Mouse (Mus musculus): Measurements from ENCODE around the gene Mapk3.
"Not testable (repeated sequence)": the region's sequence is repeated elsewhere in the genome, so short reads cannot be mapped to it uniquely, and the experiment has no call there.

Gene Mapk3

DNA sequence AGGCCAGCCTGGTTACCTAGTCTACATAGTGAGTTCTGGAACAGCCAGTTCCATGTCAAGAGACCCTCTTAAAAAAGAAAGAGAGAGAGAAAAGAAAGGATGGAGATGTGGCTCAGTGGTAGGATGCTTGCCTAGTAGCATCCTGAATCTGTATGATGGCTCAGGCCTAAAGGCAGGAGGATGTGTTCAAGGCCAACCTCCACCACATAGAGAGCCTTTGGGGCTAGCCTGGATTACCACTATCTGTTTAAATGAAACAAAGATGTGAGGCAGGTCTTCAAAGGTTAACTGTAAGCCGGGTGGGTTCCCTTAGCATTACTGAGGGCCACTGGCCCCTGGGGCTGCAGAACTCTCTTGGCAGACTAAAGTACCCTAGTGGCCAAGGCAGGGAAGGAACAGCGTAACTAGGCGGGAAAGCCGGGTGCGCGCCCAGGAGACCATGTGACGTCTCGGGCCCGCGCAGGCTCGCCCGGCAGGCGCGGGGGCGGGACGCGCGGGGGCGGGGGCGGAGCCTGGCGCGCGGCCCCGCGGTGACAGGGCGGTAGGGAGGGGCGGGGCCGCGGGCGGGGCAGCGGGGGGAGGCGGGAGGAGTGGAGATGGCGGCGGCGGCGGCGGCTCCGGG is at the start of gene Mapk3:
Gene Mapk3, plus strand, starts transcription at position 552 of the 622 bp plus-strand sequence.
- peak; percentile 67 for DNase-seq (ENCODE audit: low spot score)

DNA sequence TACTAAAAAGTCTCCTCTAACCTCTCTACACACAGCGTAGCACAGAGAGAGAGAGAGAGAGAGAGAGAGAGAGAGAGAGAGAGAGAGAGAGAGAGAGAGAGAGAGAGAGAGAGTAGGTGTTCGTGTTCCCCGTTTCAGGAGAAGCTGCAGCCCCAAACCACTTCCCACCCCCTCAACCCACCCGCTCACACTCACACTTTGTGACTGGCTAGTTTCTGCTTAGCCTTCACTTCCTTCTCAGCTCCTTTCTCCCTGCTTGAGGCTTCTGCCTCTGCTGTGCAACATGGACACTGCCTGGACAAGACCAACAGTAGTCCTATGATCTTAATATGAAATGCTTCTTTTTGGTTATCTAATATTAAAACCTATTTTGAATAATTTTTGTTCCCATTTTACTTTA is 49.1 kb upstream of the Mapk3 start:
- DNase-seq (ENCODE audit: low spot score), result no peak

DNA sequence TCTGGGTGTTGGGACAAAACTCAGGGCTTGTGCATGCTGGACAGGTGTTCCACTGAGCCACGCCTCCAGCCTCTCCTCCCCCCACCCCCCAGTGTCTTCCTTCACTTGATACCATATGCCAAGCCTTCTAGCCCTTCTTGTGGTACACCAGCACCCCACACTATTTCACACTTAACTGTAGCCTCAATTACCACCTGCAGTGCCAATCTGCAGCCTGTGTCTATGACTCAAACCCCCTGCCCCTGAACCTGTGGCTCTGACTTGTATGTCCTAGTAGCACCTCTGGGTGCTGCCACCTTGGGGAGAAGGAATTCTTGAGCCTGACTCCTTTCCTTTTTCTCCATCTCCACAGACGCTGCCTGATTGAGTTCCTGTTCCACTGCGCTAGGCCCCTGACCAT is 47.5 kb upstream of the Mapk3 start:
- DNase-seq (ENCODE audit: low spot score), result no peak

DNA sequence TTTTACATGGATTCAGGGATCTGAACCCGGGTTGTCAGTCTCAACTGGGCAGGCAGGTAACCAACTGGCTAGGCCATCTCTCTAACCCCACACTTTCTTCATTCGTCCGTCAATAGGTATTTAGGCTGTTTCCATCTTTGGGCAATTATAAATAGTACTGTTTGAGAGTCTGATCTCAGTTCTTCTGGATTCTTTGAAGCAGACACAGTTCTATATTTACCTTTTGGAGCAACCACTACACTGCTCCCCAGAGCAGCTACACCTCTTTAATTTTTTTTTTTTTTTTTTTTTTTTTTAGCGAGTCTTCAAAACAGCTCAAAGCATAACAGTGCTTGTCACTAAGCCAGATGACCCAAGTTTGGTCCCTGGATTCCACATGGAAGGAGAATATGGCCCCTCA is 43.7 kb upstream of the Mapk3 start:
- DNase-seq (ENCODE audit: low spot score), result no peak

- DNase-seq (ENCODE audit: low spot score), result no peak
Measured at GRCm38 (mm10) chr7:126717566-126717965, 41.8 kb upstream of the Mapk3 start.

GRCm38 (mm10) chr7:126718787-126719337 is 40.5 kb upstream of the Mapk3 start:
- DNase-seq (ENCODE audit: low spot score), result no peak

DNA sequence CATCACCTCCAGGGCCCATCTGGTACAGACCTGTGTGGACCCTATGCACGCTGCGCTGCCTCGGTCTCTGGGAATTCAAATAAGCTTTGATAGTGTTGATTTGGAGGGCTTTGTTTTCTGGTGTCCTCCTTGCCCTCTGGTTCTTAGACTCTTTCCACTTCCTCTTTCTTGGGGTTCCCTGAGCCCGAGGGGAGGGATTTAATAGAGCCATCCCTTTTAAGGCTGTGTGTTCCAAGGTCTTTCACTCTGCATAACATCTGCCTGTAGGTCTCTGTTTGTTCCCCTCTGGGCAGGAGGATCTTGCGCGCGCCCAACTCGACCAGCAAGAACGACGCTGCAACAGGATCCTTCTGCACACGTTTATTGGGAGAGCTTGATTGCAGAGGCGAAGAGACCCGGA is 37.8 kb upstream of the Mapk3 start:
- no peak for DNase-seq (ENCODE audit: low spot score)

DNA sequence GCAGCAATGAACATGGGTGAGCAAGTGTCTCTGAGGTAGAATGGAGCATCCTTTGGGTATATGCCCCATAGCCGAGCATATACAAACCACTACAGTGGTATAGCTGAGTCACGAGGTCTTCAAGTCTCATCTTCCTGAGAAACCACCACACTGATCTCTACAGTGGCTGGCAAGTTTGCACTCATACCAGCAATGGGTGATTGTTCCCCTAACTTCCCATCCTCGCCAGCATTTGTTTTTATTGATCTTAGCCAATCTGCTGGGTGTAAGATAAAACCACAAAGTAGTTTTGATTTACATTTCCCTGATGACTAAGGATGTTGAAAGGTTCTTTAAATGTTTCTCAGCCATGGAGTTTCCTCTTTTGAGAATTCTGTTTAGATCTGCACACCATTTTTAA is 34.3 kb upstream of the Mapk3 start:
- DNase-seq (ENCODE audit: low spot score), result no peak

- no peak for DNase-seq (ENCODE audit: low spot score)
Measured at GRCm38 (mm10) chr7:126725667-126726066, 33.7 kb upstream of the Mapk3 start.

- DNase-seq (ENCODE audit: low spot score), result not testable (repeated sequence)
Measured at GRCm38 (mm10) chr7:126730256-126730789, 29.1 kb upstream of the Mapk3 start.

- DNase-seq (ENCODE audit: low spot score), result no peak
Measured at GRCm38 (mm10) chr7:126736122-126736521, 23.3 kb upstream of the Mapk3 start.

DNA sequence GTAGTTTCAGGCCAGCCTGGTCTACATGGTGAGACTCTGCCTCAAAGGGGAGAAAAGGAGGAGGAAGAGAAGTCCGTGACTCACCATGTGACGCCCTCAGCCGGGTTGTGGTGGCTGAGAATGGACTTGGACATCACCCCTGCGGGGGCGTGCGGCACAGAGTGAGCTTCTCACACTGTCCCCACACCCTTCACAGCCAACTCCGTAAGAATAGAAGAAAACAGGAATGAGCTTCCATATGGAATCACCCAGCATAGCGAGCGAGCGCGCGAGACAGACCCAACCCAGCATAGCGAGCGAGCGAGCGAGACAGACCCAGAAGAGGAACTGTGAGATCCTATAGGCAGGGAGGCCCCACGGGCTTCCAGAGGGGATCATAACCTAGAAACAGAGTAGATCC is 19.9 kb upstream of the Mapk3 start:
- no peak for DNase-seq (ENCODE audit: low spot score)

- no peak for DNase-seq (ENCODE audit: low spot score)
Measured at GRCm38 (mm10) chr7:126740132-126740735, 19.2 kb upstream of the Mapk3 start.

DNA sequence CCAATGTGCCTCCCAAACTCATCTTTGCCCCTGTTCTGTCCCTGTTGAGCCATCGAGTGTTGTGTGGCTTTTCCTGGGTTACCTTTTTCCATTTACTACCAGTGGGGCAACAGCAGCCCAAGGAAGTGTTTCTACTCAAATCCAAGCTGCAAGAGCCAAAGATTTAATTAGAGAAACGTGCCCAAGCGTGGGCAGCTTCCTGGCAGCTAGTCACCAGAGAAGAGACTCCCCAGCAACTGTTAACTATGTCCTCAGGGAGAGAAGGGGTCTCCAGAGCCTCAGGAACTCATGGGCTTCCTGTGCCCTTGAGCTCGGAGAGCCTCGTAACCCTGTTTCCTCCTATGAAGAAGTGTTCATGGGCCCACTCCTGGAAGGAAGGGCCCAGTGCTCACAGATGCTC is 18.4 kb upstream of the Mapk3 start:
- no peak for DNase-seq (ENCODE audit: low spot score)

DNA sequence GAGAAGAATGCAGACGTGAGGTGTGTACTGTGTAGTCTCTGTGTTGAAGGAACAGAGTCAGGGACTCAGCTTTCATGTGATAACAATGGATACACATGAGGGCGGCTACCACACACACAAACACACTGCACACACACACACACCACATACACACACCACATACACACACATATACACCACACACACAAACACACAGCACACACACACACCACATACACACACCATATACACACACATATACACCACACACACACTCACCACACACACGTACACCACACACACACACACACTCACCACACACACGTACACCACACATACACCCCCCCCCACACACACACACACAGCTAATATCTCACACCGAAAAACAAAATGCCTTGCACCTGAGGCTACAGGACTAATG is 17.9 kb upstream of the Mapk3 start:
- no peak for DNase-seq (ENCODE audit: low spot score)

- no peak for DNase-seq (ENCODE audit: low spot score)
Measured at GRCm38 (mm10) chr7:126741964-126742482, 17.4 kb upstream of the Mapk3 start.

DNA sequence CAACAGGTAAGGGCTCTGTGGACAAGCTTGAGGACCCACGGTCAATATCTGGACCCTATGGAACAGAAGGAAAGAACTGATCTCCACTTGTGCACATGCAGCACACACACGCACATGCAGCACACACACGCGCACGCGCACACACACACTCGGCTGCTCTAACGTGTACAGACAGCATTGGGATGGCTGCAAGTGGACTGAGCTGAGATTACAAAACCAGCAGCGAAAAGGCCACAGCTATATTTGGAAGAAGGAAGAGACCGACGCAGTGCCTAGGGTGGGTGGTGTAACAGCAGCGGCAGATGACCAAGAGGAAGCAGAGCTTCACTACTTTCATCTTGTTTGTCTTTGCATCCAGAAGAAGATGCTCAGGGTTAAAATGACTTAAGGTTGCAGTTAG is 13.3 kb upstream of the Mapk3 start:
- DNase-seq (ENCODE audit: low spot score), result no peak

DNA sequence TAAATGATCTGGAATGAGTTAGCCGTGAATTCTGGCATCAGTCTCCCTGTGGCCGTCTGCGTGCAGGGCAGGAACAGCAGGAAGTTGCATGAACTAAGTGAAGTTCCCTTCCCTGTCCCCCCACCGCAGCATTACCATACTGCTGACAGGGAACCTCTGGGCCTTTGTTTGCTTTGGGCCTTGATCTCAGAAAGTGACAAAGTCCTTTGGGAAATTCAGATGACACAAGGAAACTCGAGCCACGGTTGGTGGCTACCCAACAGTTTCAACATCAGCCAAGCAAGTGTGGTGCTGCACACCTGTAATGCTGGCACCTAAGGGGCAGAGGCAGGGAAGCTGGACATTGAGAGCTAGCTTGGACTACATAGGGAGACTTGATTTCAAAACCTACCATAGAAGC is 12.6 kb upstream of the Mapk3 start:
- DNase-seq (ENCODE audit: low spot score), result no peak

DNA sequence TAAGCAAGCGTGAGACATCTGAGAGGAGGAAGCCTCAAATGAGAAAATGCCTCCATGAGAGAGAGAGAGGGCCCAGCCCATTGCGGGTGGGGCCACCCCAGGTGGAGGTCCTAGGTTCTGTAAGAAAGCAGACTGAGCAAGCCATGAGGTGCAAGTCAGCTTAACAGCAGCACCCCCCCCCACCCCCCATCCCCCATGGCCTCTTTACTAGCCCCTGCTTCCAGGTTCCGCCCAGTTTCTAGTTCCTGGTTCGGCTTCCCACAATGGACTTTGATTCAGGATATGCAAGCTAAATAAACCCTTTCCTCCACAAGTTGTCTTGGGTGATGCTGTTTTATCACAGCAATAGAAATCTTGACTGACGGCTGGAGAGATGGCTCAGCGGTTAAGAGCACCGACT is 10.6 kb upstream of the Mapk3 start:
- DNase-seq (ENCODE audit: low spot score), result no peak

DNA sequence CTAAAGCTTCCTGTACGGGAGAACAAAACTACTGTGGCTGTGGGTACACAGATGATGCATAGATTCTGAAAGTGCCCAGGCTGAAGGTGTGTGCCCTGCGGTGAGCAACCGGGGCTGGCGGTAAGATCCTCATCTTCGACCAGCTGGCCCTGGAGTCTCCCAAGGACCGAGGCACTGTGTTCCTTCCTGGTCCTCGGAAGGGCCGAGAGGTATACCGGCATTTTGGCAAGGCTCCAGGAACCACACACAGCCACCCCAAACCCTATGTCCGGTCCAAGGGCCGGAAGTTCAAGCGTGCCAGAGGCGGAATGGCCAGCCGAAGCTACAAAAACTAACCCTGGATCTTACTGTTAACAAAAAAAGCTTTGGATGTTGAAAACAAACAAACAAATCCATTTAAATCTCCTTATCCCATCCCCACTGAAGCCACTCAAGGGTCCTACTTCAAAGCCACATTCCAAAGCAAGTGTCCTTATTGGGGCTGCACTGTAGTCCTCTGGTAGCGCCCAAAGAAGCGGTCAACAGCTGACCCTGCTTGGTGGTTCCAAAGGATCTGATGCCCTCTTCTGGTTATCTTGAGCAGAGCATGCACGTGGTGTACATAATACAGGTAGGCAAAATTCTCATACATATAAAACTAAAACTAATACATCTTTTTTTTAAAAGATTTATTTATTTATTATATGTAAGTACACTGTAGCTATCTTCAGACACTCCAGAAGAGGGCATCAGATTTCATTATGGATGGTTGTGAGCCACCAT is 9.6 kb upstream of the Mapk3 start:
- DNase-seq (ENCODE audit: low spot score), result no peak

DNA sequence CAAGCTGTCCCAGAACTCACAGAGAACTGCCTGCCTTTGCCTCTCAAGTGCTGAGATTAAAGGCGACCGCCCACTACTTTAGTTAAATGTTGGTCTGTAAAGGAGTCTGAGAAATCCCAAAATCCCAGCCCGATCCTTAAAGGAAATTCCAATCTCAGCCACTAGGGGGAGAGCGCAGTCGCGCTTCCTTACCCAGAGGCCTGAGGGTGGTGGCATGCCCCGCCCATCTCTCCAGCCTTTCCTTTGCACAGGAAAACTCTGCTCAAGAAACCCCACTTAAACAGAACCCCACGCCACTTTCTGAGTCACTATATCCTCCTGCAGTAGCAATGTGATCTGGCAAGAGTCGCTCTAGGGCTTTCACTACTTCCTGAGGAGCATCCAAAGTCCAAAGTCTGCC is 4.5 kb upstream of the Mapk3 start:
- DNase-seq (ENCODE audit: low spot score), result no peak

DNA sequence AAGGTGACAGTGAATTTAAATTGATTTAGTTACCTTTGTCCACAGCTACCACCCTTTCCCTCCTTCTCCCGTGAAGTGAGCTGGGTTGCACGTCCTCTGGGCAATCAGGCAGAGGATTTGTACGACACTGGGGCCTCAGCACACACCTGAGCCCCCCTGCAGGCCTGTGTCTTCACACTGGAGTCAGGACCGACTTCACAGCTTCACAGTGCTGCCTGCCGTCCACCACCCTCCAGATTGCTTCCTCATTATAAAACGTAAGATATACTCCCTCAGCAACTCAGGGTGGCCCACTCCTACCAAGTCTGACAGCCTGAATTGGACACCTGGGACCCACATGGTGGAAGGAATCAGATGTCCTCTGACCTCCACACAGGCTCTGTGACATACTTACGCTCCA is 862 bp upstream of the Mapk3 start:
- DNase-seq (ENCODE audit: low spot score), result no peak

Data from ovary, postnatal 10 days (tissue).